Mouse (Mus musculus) E14TG2a.4 (cell line): ENCODE measurements around the gene Adap1.

Experiments used
- H3K27me3 ChIP-seq: 2 replicates; pipeline ENCODE4 v1.6.1; 2014; ENCODE audit warnings: low read length, control low read depth; ENCODE audit not compliant: insufficient read depth
- H3K36me3 ChIP-seq: 2 replicates; pipeline ENCODE4 v1.6.1; 2014; ENCODE audit warnings: low read length, control low read depth; ENCODE audit not compliant: insufficient read depth
- H3K4me1 ChIP-seq: replicated peaks from 2 replicates; pipeline ENCODE4 v1.6.1; 2014; ENCODE audit warnings: low read depth, low read length, control low read depth
- H3K4me3 ChIP-seq: replicated peaks from 2 replicates; pipeline ENCODE4 v1.5.1; 2014; ENCODE audit warnings: mild to moderate bottlenecking, low read length
- H3K9me3 ChIP-seq: 2 replicates; pipeline ENCODE4 v1.6.1; 2014; ENCODE audit warnings: low read length, control low read depth
- CTCF ChIP-seq: conservative IDR thresholded peaks from 2 replicates; pipeline ENCODE4 v1.5.1; 2014; ENCODE audit warnings: low read length
- NANOG ChIP-seq: IDR thresholded peaks from 2 replicates; pipeline ENCODE4 v1.6.1; 2014; ENCODE audit warnings: borderline replicate concordance, low read length, mixed read lengths
- POU5F1 ChIP-seq: IDR thresholded peaks from 2 replicates; pipeline ENCODE4 v1.6.1; 2014; ENCODE audit warnings: low read length, borderline replicate concordance

Adap1 gene

GRCm38 (mm10) chr5:139251736-139252080, 73.7 kb downstream of the Adap1 start:
- Histone ChIP-seq H3K27me3 (no peaks in the 10 kb centered on the region), H3K4me1 (peaks cover 46% of the 10 kb centered on the region), H3K36me3 (peaks cover 70% of the 10 kb centered on the region), H3K9me3 (no peaks in the 10 kb centered on the region), H3K4me3 (peak overlapping the region; percentile 95)
- TF ChIP-seq CTCF (no peak), NANOG (no peak), POU5F1 (no peak)

- Histone ChIP-seq H3K4me1 (peaks cover 41% of the 10 kb centered on the region), H3K4me3 (peak overlapping the region; percentile 95), H3K27me3 (no peaks in the 10 kb centered on the region), H3K9me3 (no peaks in the 10 kb centered on the region), H3K36me3 (peaks cover 70% of the 10 kb centered on the region)
- TF ChIP-seq CTCF (no peak), NANOG (no peak), POU5F1 (no peak)
Observed at GRCm38 (mm10) chr5:139251279-139251678, 74.1 kb downstream of the Adap1 start.

GRCm38 (mm10) chr5:139248846-139249245, 76.6 kb downstream of the Adap1 start:
- Histone ChIP-seq H3K4me1 (peaks cover 17% of the 10 kb centered on the region), H3K36me3 (peaks cover 72% of the 10 kb centered on the region), H3K4me3 (no peak overlapping the region), H3K9me3 (no peaks in the 10 kb centered on the region), H3K27me3 (no peaks in the 10 kb centered on the region)
- TF ChIP-seq POU5F1 (no peak), CTCF (no peak), NANOG (no peak)

- H3K4me3 ChIP-seq = no peak overlapping the region
- peaks cover 10% of the 10 kb centered on the region for H3K4me1 ChIP-seq
- peaks cover 83% of the 10 kb centered on the region for H3K36me3 ChIP-seq
- TF ChIP-seq POU5F1 = no peak
- no peak for TF ChIP-seq CTCF
- TF ChIP-seq NANOG = no peak
- no peaks in the 10 kb centered on the region for H3K9me3 ChIP-seq
- H3K27me3 ChIP-seq = no peaks in the 10 kb centered on the region
Observed at GRCm38 (mm10) chr5:139247767-139248166, 77.7 kb downstream of the Adap1 start.

GRCm38 (mm10) chr5:139243384-139243783, 82.0 kb downstream of the Adap1 start:
- peaks cover 100% of the 10 kb centered on the region for H3K36me3 ChIP-seq
- no peak overlapping the region for H3K4me3 ChIP-seq
- H3K27me3 ChIP-seq = no peaks in the 10 kb centered on the region
- H3K9me3 ChIP-seq = no peaks in the 10 kb centered on the region
- TF ChIP-seq POU5F1 (no peak), NANOG (no peak), CTCF (no peak)
- H3K4me1 ChIP-seq = peaks cover 10% of the 10 kb centered on the region

GRCm38 (mm10) chr5:139241022-139241761, 84.2 kb downstream of the Adap1 start:
- H3K9me3 ChIP-seq = no peaks in the 10 kb centered on the region
- peaks cover 100% of the 10 kb centered on the region for H3K36me3 ChIP-seq
- no peak for TF ChIP-seq NANOG
- no peak for TF ChIP-seq POU5F1

GRCm38 (mm10) chr5:139237436-139237835, 88.0 kb downstream of the Adap1 start:
- Histone ChIP-seq H3K4me3 (no peak overlapping the region), H3K36me3 (peaks cover 100% of the 10 kb centered on the region), H3K27me3 (no peaks in the 10 kb centered on the region), H3K9me3 (no peaks in the 10 kb centered on the region), H3K4me1 (peaks cover 10% of the 10 kb centered on the region)
- no peak for TF ChIP-seq CTCF
- TF ChIP-seq POU5F1 = no peak
- TF ChIP-seq NANOG = no peak

More at GRCm38 (mm10) chr5:139241022-139241761, 84.2 kb downstream of the Adap1 start:
- Histone ChIP-seq H3K4me3 (no peak overlapping the region), H3K4me1 (peaks cover 10% of the 10 kb centered on the region), H3K27me3 (no peaks in the 10 kb centered on the region)

- H3K4me1 ChIP-seq = peaks cover 14% of the 10 kb centered on the region
- H3K27me3 ChIP-seq = no peaks in the 10 kb centered on the region
- no peak overlapping the region for H3K4me3 ChIP-seq
- H3K9me3 ChIP-seq = no peaks in the 10 kb centered on the region
- H3K36me3 ChIP-seq = peaks cover 100% of the 10 kb centered on the region
- TF ChIP-seq CTCF (no peak), POU5F1 (no peak), NANOG (no peak)
Observed at GRCm38 (mm10) chr5:139234423-139234822, 91.0 kb downstream of the Adap1 start.

- no peaks in the 10 kb centered on the region for H3K27me3 ChIP-seq
- no peak overlapping the region for H3K4me3 ChIP-seq
- H3K36me3 ChIP-seq = peaks cover 100% of the 10 kb centered on the region
- peaks cover 19% of the 10 kb centered on the region for H3K4me1 ChIP-seq
- TF ChIP-seq CTCF (no peak), POU5F1 (no peak), NANOG (no peak)
- no peaks in the 10 kb centered on the region for H3K9me3 ChIP-seq
Observed at GRCm38 (mm10) chr5:139232083-139232482, 93.3 kb downstream of the Adap1 start.
